8 mouse cellular contexts compared by ENCODE assay signal in the genomic region with DNA sequence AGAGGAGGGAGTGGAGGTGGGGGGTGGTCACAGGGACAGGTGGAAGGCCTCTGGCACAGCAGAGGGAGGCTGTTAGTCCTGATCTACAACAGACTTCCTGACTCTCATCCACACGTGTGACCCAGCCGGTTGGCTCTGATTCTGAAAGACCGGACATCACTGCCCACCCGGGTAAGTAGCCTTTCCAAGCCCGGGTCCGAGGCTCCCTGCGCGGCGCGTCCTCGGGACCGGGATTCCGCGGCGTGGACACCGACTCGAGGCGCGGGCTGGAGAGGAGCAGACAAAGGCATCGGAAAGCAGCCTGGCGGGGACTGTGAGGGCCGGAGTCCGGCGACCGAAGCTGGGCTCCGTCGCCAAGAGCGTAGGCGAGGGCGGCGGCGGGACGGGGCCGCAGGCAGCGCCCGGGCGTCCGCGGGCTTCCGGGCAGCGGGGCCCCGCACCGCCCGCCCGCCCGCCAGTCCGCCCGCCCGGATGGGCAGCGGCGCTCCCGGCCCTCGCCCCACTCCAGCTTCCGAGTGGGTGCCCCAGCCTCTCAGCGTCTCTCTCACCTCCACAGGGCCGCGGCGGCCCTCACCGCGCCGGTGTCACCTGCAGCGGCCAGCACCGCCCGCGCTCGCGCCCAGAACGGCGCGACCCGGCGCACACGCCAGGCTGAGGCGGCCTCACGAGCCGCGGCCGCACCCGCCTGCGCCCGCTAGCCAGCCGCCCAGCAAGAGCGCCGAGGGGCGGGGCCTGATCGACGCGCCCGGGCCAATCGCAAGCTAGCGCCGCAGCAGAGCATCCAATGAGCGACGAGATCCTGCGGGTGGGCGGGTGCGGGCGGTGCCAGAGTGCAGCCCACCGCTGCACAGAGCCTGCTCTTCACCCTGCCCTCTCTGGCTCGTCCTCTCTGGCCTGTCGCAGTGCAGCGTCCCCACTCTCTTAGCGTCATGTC. TPM values are rescaled to one million over a fixed set of nuclear protein-coding genes. Genes with fewer than 3 reads are reported as not detected.
DNase-seq lines count a peak whose midpoint lies in the region; ATAC-seq and TF ChIP-seq lines count a peak whose summit lies in the region.

A gene (minus strand): TSS at position 695 of the 934 bp plus-strand sequence.

- under 1% methylated on average over 83 of the region's 103 CpGs for WGBS in heart, embryonic 12.5 days
- under 1% methylated on average over 78 of the region's 103 CpGs for WGBS in kidney, postnatal 0 days
- under 1% methylated on average over 94 of the region's 103 CpGs for WGBS in liver, embryonic 11.5 days
- WGBS in stomach, embryonic 14.5 days, result 0% methylated on average over 98 of the region's 103 CpGs

- TF ChIP-seq CTCF in kidney, postnatal 0 days (IDR thresholded peaks at IDR 0.05; ENCODE audit: low read depth), result no peak

- H3K4me3 ChIP-seq in heart, embryonic 12.5 days, result peak within 1 kb of the TSS; percentile 76
- peak within 1 kb of the TSS; percentile 90 for H3K4me3 ChIP-seq in kidney, postnatal 0 days (replicated peaks; ENCODE audit: low read depth, low read length)
- peak within 1 kb of the TSS; percentile 79 for H3K4me3 ChIP-seq in liver, embryonic 11.5 days (ENCODE audit: low read depth, low read length)
- peak within 1 kb of the TSS; percentile 80 for H3K4me3 ChIP-seq in stomach, embryonic 14.5 days (ENCODE audit: low read depth, low read length)

- H3K9ac ChIP-seq in heart, embryonic 12.5 days, result peak within 1 kb of the TSS; percentile 97
- peak within 1 kb of the TSS; percentile 91 for H3K9ac ChIP-seq in kidney, postnatal 0 days (ENCODE audit: low read depth, low read length)
- H3K9ac ChIP-seq in liver, embryonic 11.5 days (ENCODE audit: low read depth, low read length), result peak within 1 kb of the TSS; percentile 83
- H3K9ac ChIP-seq in stomach, embryonic 14.5 days (replicated peaks; ENCODE audit: low read depth, low read length), result peak within 1 kb of the TSS; percentile 88

- peak within 1 kb of the TSS; percentile 65 for H3K4me2 ChIP-seq in heart, embryonic 12.5 days
- H3K4me2 ChIP-seq in kidney, postnatal 0 days (ENCODE audit: low read length), result peak within 1 kb of the TSS; percentile 96
- peak within 1 kb of the TSS; percentile 72 for H3K4me2 ChIP-seq in liver, embryonic 11.5 days
- H3K4me2 ChIP-seq in stomach, embryonic 14.5 days (replicated peaks; ENCODE audit: low read depth, low read length), result peak within 1 kb of the TSS; percentile 74

- peak; percentile 98 for ATAC-seq in erythroid progenitor cell, adult 5-6 weeks (replicated peaks; ENCODE audit: low FRiP score, poor library complexity, severe bottlenecking)
- ATAC-seq in heart, embryonic 12.5 days (ENCODE audit: insufficient number of reproducible peaks, low FRiP score), result peak; percentile 100
- peak; percentile 100 for ATAC-seq in kidney, postnatal 0 days (replicated peaks; ENCODE audit: low FRiP score, low read depth)
- peak; percentile 99 for ATAC-seq in liver, embryonic 11.5 days (replicated peaks; ENCODE audit: low FRiP score)
- peak; percentile 100 for ATAC-seq in stomach, embryonic 14.5 days (ENCODE audit: insufficient number of reproducible peaks, insufficient read depth, low FRiP score, low read depth)

- H3K9me3 ChIP-seq in heart, embryonic 12.5 days (replicated peaks), result no peaks in the 10 kb centered on the region
- no peaks in the 10 kb centered on the region for H3K9me3 ChIP-seq in kidney, postnatal 0 days (replicated peaks; ENCODE audit: low read length)
- no peaks in the 10 kb centered on the region for H3K9me3 ChIP-seq in liver, embryonic 11.5 days (ENCODE audit: control insufficient read depth, low read length)
- no peaks in the 10 kb centered on the region for H3K9me3 ChIP-seq in stomach, embryonic 14.5 days (ENCODE audit: control insufficient read depth, low read depth, low read length)

- H3K4me1 ChIP-seq in heart, embryonic 12.5 days (replicated peaks), result peaks cover 5% of the 10 kb centered on the region
- no peaks in the 10 kb centered on the region for H3K4me1 ChIP-seq in kidney, postnatal 0 days (replicated peaks; ENCODE audit: insufficient read depth, low read length)
- H3K4me1 ChIP-seq in liver, embryonic 11.5 days (replicated peaks; ENCODE audit: control insufficient read depth, insufficient read depth, low read length), result peaks cover 7% of the 10 kb centered on the region
- no peaks in the 10 kb centered on the region for H3K4me1 ChIP-seq in stomach, embryonic 14.5 days (ENCODE audit: control insufficient read depth, insufficient read depth, low read length)

- H3K27me3 ChIP-seq in heart, embryonic 12.5 days (replicated peaks), result no peaks in the 10 kb centered on the region
- no peaks in the 10 kb centered on the region for H3K27me3 ChIP-seq in kidney, postnatal 0 days (ENCODE audit: insufficient read depth, low read length)
- H3K27me3 ChIP-seq in liver, embryonic 11.5 days (replicated peaks; ENCODE audit: control insufficient read depth, insufficient read depth, low read length), result no peaks in the 10 kb centered on the region
- H3K27me3 ChIP-seq in stomach, embryonic 14.5 days (ENCODE audit: control insufficient read depth, insufficient read depth, low read length), result no peaks in the 10 kb centered on the region

- H3K36me3 ChIP-seq in heart, embryonic 12.5 days, result peaks cover 6% of the 10 kb centered on the region; the same call in 1 of the 2 replicates
- H3K36me3 ChIP-seq in kidney, postnatal 0 days (ENCODE audit: insufficient read depth, low read length), result no peaks in the 10 kb centered on the region
- H3K36me3 ChIP-seq in liver, embryonic 11.5 days (ENCODE audit: control insufficient read depth, insufficient read depth, low read length), result no peaks in the 10 kb centered on the region
- peaks cover 2% of the 10 kb centered on the region; the same call in 1 of the 2 replicates for H3K36me3 ChIP-seq in stomach, embryonic 14.5 days (ENCODE audit: control insufficient read depth, insufficient read depth, low read length)

- peak within 1 kb of the TSS; percentile 83 for H3K27ac ChIP-seq in heart, embryonic 12.5 days (ENCODE audit: poor library complexity, severe bottlenecking)
- peak within 1 kb of the TSS; percentile 88 for H3K27ac ChIP-seq in kidney, postnatal 0 days
- peak within 1 kb of the TSS; percentile 75 for H3K27ac ChIP-seq in liver, embryonic 11.5 days (ENCODE audit: low read depth, low read length)
- peak within 1 kb of the TSS; percentile 81 for H3K27ac ChIP-seq in stomach, embryonic 14.5 days (ENCODE audit: low read length)

- peak; percentile 94 for DNase-seq in CD4-positive helper T cell, adult 2 months (ENCODE audit: low read depth, low spot score)
- peak; percentile 84 for DNase-seq in brain, embryonic 18.5 days (ENCODE audit: low read depth, low spot score)
- DNase-seq in kidney, postnatal 0 days (ENCODE audit: low spot score), result peak; percentile 96
- peak; percentile 89 for DNase-seq in liver, embryonic 11.5 days (ENCODE audit: low spot score)
- DNase-seq in naive thymus-derived CD4-positive, alpha-beta T cell, adult 2 months (ENCODE audit: low read depth), result peak; percentile 94

RNA-seq across cellular contexts. Expression of the gene that starts here (rescaled TPM):
- 4.7 and 16.8 TPM in 2 replicates for total RNA-seq in erythroid progenitor cell, adult 5-6 weeks (2015; ENCODE audit: low replicate concordance)
- total RNA-seq in erythroid progenitor cell, adult 5-6 weeks (2017; ENCODE audit: low replicate concordance), result 3.0 and 3.9 TPM in 2 replicates
- polyA plus RNA-seq in heart, embryonic 12.5 days (2016; fragmentation: Nextera tagmentation; extraction: Ambion mirVana), result 18.8 and 19.0 TPM in 2 replicates
- polyA plus RNA-seq in kidney, postnatal 0 days (2015; fragmentation: Nextera tagmentation; extraction: Ambion mirVana), result 22.5 and 23.7 TPM in 2 replicates
- 21.3 and 26.6 TPM in 2 replicates for polyA plus RNA-seq in liver, embryonic 11.5 days (2014; fragmentation: Nextera tagmentation; extraction: Ambion mirVana)
- 32.0 and 35.5 TPM in 2 replicates for polyA plus RNA-seq in stomach, embryonic 14.5 days (2014; fragmentation: Nextera tagmentation; extraction: Ambion mirVana)

Comparison
In these comparisons a context has a peak if more than half of its experiments do, and no peak if none do; other contexts are left out.
1. Peak in every context shown above with its lines: DNase-seq, ATAC-seq, H3K4me3 ChIP-seq and H3K27ac ChIP-seq.